Mouse (Mus musculus) forelimb bud, embryonic 11.5 days (tissue): ENCODE measurements around the gene Borcs6.

Source experiments
- DNase-seq: peaks from one replicate; pipeline ENCODE4 v3.0.0-alpha.2; 2012; ENCODE audit warnings: low read depth, low spot score

The Borcs6 gene

GRCm38 (mm10) chr11:69102403-69102725, 42.8 kb downstream of the Borcs6 start:
- no peak for DNase-seq

GRCm38 (mm10) chr11:69103121-69103520, 43.6 kb downstream of the Borcs6 start:
- no peak for DNase-seq

- DNase-seq: no peak
Observed at GRCm38 (mm10) chr11:69103531-69104435, 44.3 kb downstream of the Borcs6 start.

- no peak for DNase-seq
Observed at GRCm38 (mm10) chr11:69104487-69104886, 45.0 kb downstream of the Borcs6 start.

GRCm38 (mm10) chr11:69105227-69105626, 45.7 kb downstream of the Borcs6 start:
- DNase-seq: no peak

- no peak for DNase-seq
Observed at GRCm38 (mm10) chr11:69105796-69106195, 46.3 kb downstream of the Borcs6 start.

DNA sequence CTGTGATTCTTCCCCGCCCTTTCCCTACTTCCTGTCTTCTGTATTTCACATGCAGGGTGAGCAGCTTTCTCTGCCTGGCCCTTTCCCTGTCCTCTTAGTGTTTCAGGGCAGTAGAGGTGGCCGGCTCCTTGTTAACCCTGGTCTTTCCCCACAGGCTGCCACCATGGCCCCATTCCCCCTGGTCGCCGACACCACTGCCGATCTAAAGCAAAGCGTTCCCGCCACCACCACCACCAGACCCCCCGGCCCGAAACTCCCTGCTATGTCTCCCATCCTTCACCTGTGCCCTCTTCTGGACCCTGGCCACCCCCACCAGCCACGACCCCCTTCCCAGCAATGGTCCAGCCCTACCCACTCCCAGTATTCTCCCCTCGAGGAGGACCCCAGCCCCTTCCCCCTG, 46.8 kb downstream of the Borcs6 start:
- no peak for DNase-seq

DNA sequence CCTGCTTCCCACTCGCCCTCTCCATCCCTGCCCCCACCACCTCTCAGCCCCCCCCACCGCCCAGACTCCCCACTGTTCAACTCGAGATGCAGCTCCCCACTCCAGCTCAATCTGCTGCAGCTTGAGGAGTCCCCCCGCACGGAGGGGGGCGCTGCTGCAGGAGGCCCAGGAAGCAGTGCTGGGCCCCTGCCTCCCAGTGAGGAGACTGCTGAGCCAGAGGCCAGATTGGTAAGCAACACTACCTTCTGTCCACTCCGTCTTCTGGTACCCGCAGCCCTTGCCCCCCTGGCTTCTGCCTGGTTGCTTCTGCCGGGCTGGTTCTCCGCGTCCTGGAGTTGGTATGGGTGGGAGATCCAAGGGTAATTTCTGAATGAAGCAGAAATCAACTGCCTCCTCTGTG, 47.3 kb downstream of the Borcs6 start:
- no peak for DNase-seq

- DNase-seq: no peak
Observed at GRCm38 (mm10) chr11:69107676-69108075, 48.2 kb downstream of the Borcs6 start.

GRCm38 (mm10) chr11:69108223-69108622, 48.7 kb downstream of the Borcs6 start:
- no peak for DNase-seq

DNA sequence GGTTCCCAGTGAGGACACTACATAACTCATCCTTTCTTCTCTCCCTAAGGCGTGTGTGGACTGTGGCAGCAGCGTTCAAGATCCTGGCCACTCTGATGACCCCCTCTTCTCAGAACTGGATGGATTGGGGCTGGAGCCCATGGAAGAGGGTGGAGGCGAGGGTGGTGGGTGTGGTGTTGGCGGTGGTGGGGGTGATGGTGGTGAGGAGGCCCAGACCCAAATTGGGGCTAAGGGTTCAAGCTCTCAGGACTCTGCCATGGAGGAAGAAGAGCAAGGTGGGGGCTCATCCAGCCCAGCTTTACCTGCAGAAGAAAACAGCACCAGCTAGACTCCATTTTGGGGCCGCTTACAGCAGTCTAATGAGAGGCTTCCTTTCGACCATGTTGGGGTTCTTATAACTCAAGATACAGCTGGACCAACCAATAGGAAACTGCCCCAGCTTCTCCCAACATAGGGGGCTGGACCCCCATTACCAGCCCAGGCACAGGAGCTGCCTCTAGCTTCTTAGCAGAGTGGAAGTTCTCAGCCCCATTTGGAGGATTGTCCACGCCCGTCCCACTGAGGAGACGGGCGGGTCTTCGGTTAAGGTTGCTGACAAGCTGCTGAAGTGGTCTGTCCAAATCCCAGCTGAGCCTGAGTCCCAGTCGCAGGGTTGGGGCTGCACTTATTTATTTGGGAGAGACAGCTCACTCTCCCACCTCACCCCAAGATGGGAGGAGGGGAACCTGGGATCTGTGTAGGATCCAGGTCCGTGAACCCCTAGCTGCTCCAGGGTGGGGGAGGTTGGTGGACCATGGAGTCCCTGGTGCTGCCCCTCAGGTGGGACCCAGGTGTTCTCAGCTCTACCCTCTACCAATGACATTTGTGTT, 49.7 kb downstream of the Borcs6 start:
- no peak for DNase-seq

GRCm38 (mm10) chr11:69110319-69111046, 51.0 kb downstream of the Borcs6 start:
- peak; percentile 95 for DNase-seq
